Mouse (Mus musculus) CH12.LX (cell line): ENCODE measurements around the gene Ubxn6. TPM values are rescaled to one million over a fixed set of nuclear protein-coding genes. Genes with fewer than 3 reads are reported as not detected.

Source experiments
- DNase-seq: peaks from one replicate; pipeline ENCODE4 v3.0.0-alpha.2; 2013; ENCODE audit errors: extremely low read depth
- H3K27ac ChIP-seq: 2 replicates; pipeline ENCODE4 v1.5.1; 2012; ENCODE audit warnings: low read depth, mild to moderate bottlenecking, control low read depth, moderate library complexity; ENCODE audit not compliant: insufficient read depth
- H3K27me3 ChIP-seq: replicated peaks from 2 replicates; pipeline ENCODE3; 2012; ENCODE audit warnings: inconsistent platforms
- H3K36me3 ChIP-seq, 2 experiments: replicated peaks in 1 of 2; 2 replicates each; pipeline versions ENCODE3 to v1.6.1; 2012; ENCODE audit warnings: inconsistent platforms in 1 of 2, low read length in 1 of 2, mild to moderate bottlenecking in 1 of 2, mixed read lengths in 1 of 2, moderate library complexity in 1 of 2; ENCODE audit not compliant: control insufficient read depth in 1 of 2, insufficient read depth in 1 of 2
- H3K4me1 ChIP-seq, 2 experiments: 2 replicates each; pipeline ENCODE4 v1.6.1; 2012; ENCODE audit warnings: inconsistent platforms in 1 of 2, moderate library complexity in 1 of 2; ENCODE audit not compliant: insufficient read depth in 2 of 2, control insufficient read depth in 1 of 2
- H3K4me2 ChIP-seq: 2 replicates; pipeline ENCODE4 v1.6.1; 2012; ENCODE audit warnings: low read depth, mild to moderate bottlenecking, control low read depth; ENCODE audit not compliant: poor library complexity, insufficient read depth, severe bottlenecking
- H3K4me3 ChIP-seq, 3 experiments: fragments of 150-350 bp in 1 of 3; sonication (generic) in 1 of 3; replicated peaks in 1 of 3; 2 replicates each; pipeline versions ENCODE3 to v1.5.1; 2011 to 2012; ENCODE audit warnings: low read depth in 2 of 3, low read length in 2 of 3, mild to moderate bottlenecking in 2 of 3, moderate library complexity in 2 of 3, control low read depth in 1 of 3, improper control_type of control experiment in 1 of 3, inconsistent platforms in 1 of 3, mixed read lengths in 1 of 3; ENCODE audit not compliant: poor library complexity in 1 of 3
- H3K79me2 ChIP-seq: replicated peaks from 2 replicates; pipeline ENCODE4 v1.6.1; 2012; ENCODE audit warnings: mild to moderate bottlenecking, moderate library complexity; ENCODE audit not compliant: control insufficient read depth, poor library complexity, insufficient read depth, severe bottlenecking; ENCODE audit errors: extremely low read depth
- H3K9ac ChIP-seq: 2 replicates; pipeline ENCODE4 v1.6.1; 2012; ENCODE audit warnings: low read depth, mild to moderate bottlenecking, control low read depth, moderate library complexity; ENCODE audit not compliant: insufficient read depth
- H3K9me3 ChIP-seq: replicated peaks from 2 replicates; pipeline ENCODE3; 2012; ENCODE audit warnings: low read length, inconsistent platforms, mixed read lengths
- BHLHE40 ChIP-seq: IDR thresholded peaks from 2 replicates; pipeline ENCODE4 v1.6.1; 2011; ENCODE audit warnings: mild to moderate bottlenecking, low read depth, low read length, improper control_type of control experiment
- CHD1 ChIP-seq: IDR thresholded peaks from 2 replicates; pipeline ENCODE4 v1.6.1; 2012; ENCODE audit warnings: low read depth, low read length, improper control_type of control experiment, inconsistent platforms
- ELF1 ChIP-seq: IDR thresholded peaks from 2 replicates; pipeline ENCODE4 v1.6.1; 2014; ENCODE audit warnings: low read depth, mild to moderate bottlenecking, inconsistent platforms, low read length, improper control_type of control experiment
- GABPA ChIP-seq: IDR thresholded peaks from 2 replicates; pipeline ENCODE4 v1.6.1; 2012; ENCODE audit warnings: low read depth, low read length, improper control_type of control experiment, inconsistent platforms; ENCODE audit not compliant: insufficient replicate concordance
- HCFC1 ChIP-seq: IDR thresholded peaks from 2 replicates; pipeline ENCODE4 v1.6.1; 2012; ENCODE audit warnings: low read depth, mild to moderate bottlenecking, inconsistent platforms, low read length, improper control_type of control experiment
- IRF4 ChIP-seq: IDR thresholded peaks from 2 replicates; pipeline ENCODE4 v1.6.1; 2014; ENCODE audit warnings: low read depth, mild to moderate bottlenecking, inconsistent platforms, low read length, improper control_type of control experiment
- JUN ChIP-seq: IDR thresholded peaks from 2 replicates; pipeline ENCODE4 v1.6.1; 2011; ENCODE audit warnings: low read depth, mild to moderate bottlenecking, low read length, improper control_type of control experiment, moderate library complexity; ENCODE audit not compliant: insufficient read depth
- KAT2A ChIP-seq: IDR thresholded peaks from 2 replicates; pipeline ENCODE4 v1.6.1; 2012; ENCODE audit warnings: low read length, improper control_type of control experiment, inconsistent platforms; ENCODE audit not compliant: insufficient replicate concordance
- MAX ChIP-seq: IDR thresholded peaks from 2 replicates; pipeline ENCODE4 v1.6.1; 2011; ENCODE audit warnings: low read length, improper control_type of control experiment
- MAZ ChIP-seq: IDR thresholded peaks from 2 replicates; pipeline ENCODE4 v1.6.1; 2012; ENCODE audit warnings: low read depth, mild to moderate bottlenecking, inconsistent platforms, low read length, improper control_type of control experiment, moderate library complexity
- MXI1 ChIP-seq: IDR thresholded peaks from 2 replicates; pipeline ENCODE4 v1.6.1; 2011; ENCODE audit warnings: mild to moderate bottlenecking, low read depth, low read length, improper control_type of control experiment
- MYC ChIP-seq: IDR thresholded peaks from 2 replicates; pipeline ENCODE4 v1.6.1; 2011; ENCODE audit warnings: low read depth, mild to moderate bottlenecking, improper control_type of control experiment, low read length
- NELFE ChIP-seq: IDR thresholded peaks from 2 replicates; pipeline ENCODE4 v1.6.1; 2011; ENCODE audit warnings: low read depth, low read length, improper control_type of control experiment
- NRF1 ChIP-seq: IDR thresholded peaks from 2 replicates; pipeline ENCODE4 v1.6.1; 2014; ENCODE audit warnings: low read depth, mild to moderate bottlenecking, inconsistent platforms, low read length, improper control_type of control experiment, moderate library complexity
- POLR2A ChIP-seq: IDR thresholded peaks from 2 replicates; pipeline ENCODE4 v1.6.1; 2011; ENCODE audit warnings: low read depth, mild to moderate bottlenecking, improper control_type of control experiment, low read length
- RAD21 ChIP-seq: IDR thresholded peaks from 2 replicates; pipeline ENCODE4 v1.6.1; 2011; ENCODE audit warnings: low read depth, mild to moderate bottlenecking, low read length, improper control_type of control experiment, moderate library complexity
- RCOR1 ChIP-seq: conservative IDR thresholded peaks from 2 replicates; pipeline ENCODE4 v1.6.1; 2012; ENCODE audit warnings: low read depth, mild to moderate bottlenecking, inconsistent platforms, low read length, improper control_type of control experiment
- SIN3A ChIP-seq: IDR thresholded peaks from 2 replicates; pipeline ENCODE4 v1.6.1; 2012; ENCODE audit warnings: low read length, improper control_type of control experiment, inconsistent platforms
- SMC3 ChIP-seq: IDR thresholded peaks from 2 replicates; pipeline ENCODE4 v1.6.1; 2011; ENCODE audit warnings: low read depth, low read length, improper control_type of control experiment
- TCF12 ChIP-seq: IDR thresholded peaks from 2 replicates; pipeline ENCODE4 v1.6.1; 2014; ENCODE audit warnings: low read depth, mild to moderate bottlenecking, inconsistent platforms, low read length, improper control_type of control experiment
- UBTF ChIP-seq: IDR thresholded peaks from 2 replicates; pipeline ENCODE4 v1.6.1; 2012; ENCODE audit warnings: low read depth, mild to moderate bottlenecking, inconsistent platforms, low read length, improper control_type of control experiment, moderate library complexity
- USF2 ChIP-seq: conservative IDR thresholded peaks from 2 replicates; pipeline ENCODE4 v1.6.1; 2011; ENCODE audit warnings: low read depth, low read length, improper control_type of control experiment
- ZNF384 ChIP-seq: IDR thresholded peaks from 2 replicates; pipeline ENCODE4 v1.6.1; 2012; ENCODE audit warnings: low read depth, low read length, improper control_type of control experiment, inconsistent platforms
- dilution Hi-C: fragments of 300-500 bp; cut with MboI; formaldehyde crosslinking; loops from 2 replicates; pipeline ENCODE4 v1.14.3; 2020; ENCODE audit warnings: low sequenced_read_pairs; ENCODE audit not compliant: extremely low pct_unique_long_range_greater_than_20kb, extremely low pct_ligation_motif_present
- in situ Hi-C: fragments of 300-500 bp; cut with MboI; formaldehyde crosslinking; loops from 3 replicates; pipeline ENCODE4 v1.14.3; 2019; ENCODE audit warnings: low sequenced_read_pairs, low pct_ligation_motif_present, low pct_unique_long_range_greater_than_20kb, mixed read lengths
- polyA plus RNA-seq: library from polyadenylated mRNA; unstranded; fragments of >175 nt; gene quantifications from 2 replicates; pipeline ENCODE4 v1.2.1, GENCODE M21; 2012; ENCODE audit warnings: low read depth; ENCODE audit not compliant: insufficient read length
- total RNA-seq, 2 experiments: library from RNA; depleted of rRNA; stranded (reverse); fragments of 300-350 nt in 1 of 2; fragments of >200 nt in 1 of 2; gene quantifications; 2 replicates each; pipeline ENCODE4 v1.2.3; 2012 to 2014

The Ubxn6 gene
- total and polyA plus RNA-seq, 3 experiments = 24.6 to 29.1 (median 26.8) TPM

- H3K4me1 ChIP-seq = 0 out of 4 replicates have a peak, but pooled peaks cover 0 to 2% of the 10 kb centered on the region in 2 experiments
- in situ Hi-C loops = no loop called here
- no peak overlapping the region for H3K4me3 ChIP-seq
- no peak for TF ChIP-seq POLR2A
- no peak for TF ChIP-seq MYC
- no peak for TF ChIP-seq RCOR1
- TF ChIP-seq MAX = no peak
- TF ChIP-seq MXI1 = no peak
- no peak for TF ChIP-seq NELFE
- no peak for TF ChIP-seq UBTF
- no peak for TF ChIP-seq MAZ
- no peak for TF ChIP-seq HCFC1
- TF ChIP-seq TCF12 = no peak
- no peak for TF ChIP-seq JUN
- no peak for TF ChIP-seq ZNF384
- no peak for TF ChIP-seq GABPA
- no peak for TF ChIP-seq BHLHE40
- no peak for TF ChIP-seq RAD21
- DNase-seq = no peak
- H3K27me3 ChIP-seq = no peaks in the 10 kb centered on the region
- H3K4me2 ChIP-seq = no peak overlapping the region
- no peaks in the 10 kb centered on the region for H3K9me3 ChIP-seq
- peaks cover 0 to 39% of the 10 kb centered on the region in 2 experiments for H3K36me3 ChIP-seq
- no peak overlapping the region for H3K9ac ChIP-seq
- dilution Hi-C loops = no loop called here
- no peaks in the 10 kb centered on the region for H3K79me2 ChIP-seq
- H3K27ac ChIP-seq = no peak overlapping the region
Observed at GRCm38 (mm10) chr17:56111021-56111420, 36.2 kb upstream of the Ubxn6 start.

- H3K36me3 ChIP-seq = peaks cover 0 to 39% of the 10 kb centered on the region in 2 experiments
- no peaks in the 10 kb centered on the region for H3K79me2 ChIP-seq
- TF ChIP-seq NELFE = no peak
- no peak for TF ChIP-seq NRF1
- TF ChIP-seq ELF1 = no peak
- TF ChIP-seq BHLHE40 = no peak
- TF ChIP-seq SIN3A = no peak
- no peak for TF ChIP-seq KAT2A
- TF ChIP-seq CHD1 = no peak
- TF ChIP-seq RAD21 = no peak
- no peak for TF ChIP-seq ZNF384
- TF ChIP-seq USF2 = no peak
- no peak for TF ChIP-seq IRF4
- TF ChIP-seq SMC3 = no peak
- no peak for TF ChIP-seq TCF12
- TF ChIP-seq RCOR1 = no peak
- TF ChIP-seq HCFC1 = no peak
- TF ChIP-seq MYC = no peak
- TF ChIP-seq MXI1 = no peak
- H3K4me3 ChIP-seq = no peak overlapping the region
- dilution Hi-C loops = no loop called here
- no peak overlapping the region for H3K4me2 ChIP-seq
- no peak overlapping the region for H3K27ac ChIP-seq
- H3K9me3 ChIP-seq = no peaks in the 10 kb centered on the region
- H3K4me1 ChIP-seq = 0 out of 4 replicates have a peak, but pooled peaks cover 0 to 2% of the 10 kb centered on the region in 2 experiments
- in situ Hi-C loops = no loop called here
- H3K27me3 ChIP-seq = no peaks in the 10 kb centered on the region
- H3K9ac ChIP-seq = no peak overlapping the region
- DNase-seq = no peak
Observed at GRCm38 (mm10) chr17:56110571-56110970, 35.7 kb upstream of the Ubxn6 start.
